Mouse (Mus musculus) left cerebral cortex, adult 18-20 months (tissue): ENCODE results near the gene Cep170. TPM values are rescaled to one million over a fixed set of nuclear protein-coding genes. Genes with fewer than 3 reads are reported as not detected.
"Not testable (repeated sequence)": the region's sequence is repeated elsewhere in the genome, so short reads cannot be mapped to it uniquely, and the experiment has no call there.

Source experiments
- DNase-seq, 2 experiments: peaks; one replicate each; pipeline ENCODE4 v3.0.0; 2021 to 2022; ENCODE audit warnings: low spot score in 2 of 2, mixed read lengths in 1 of 2
- long read RNA-seq, 2 experiments: library from polyadenylated mRNA; stranded (forward); transcript quantifications; one replicate each; pipeline ENCODE4 v2.0.0; 2021
- total RNA-seq, 2 experiments: library from RNA; stranded (reverse); gene quantifications; 2 replicates each; pipeline ENCODE4 v1.2.3; 2021

Cep170 gene
- total RNA-seq = 10 to 100 TPM; 95.2 to 95.5 TPM
- long read RNA-seq, experiment 1, partial matches to known transcripts = 7 of 12 reads
- long read RNA-seq, experiment 1, other reads (novel, unspliced or antisense) = 4 of 12 reads
- long read RNA-seq, experiment 2, partial matches to known transcripts = 0 of 3 reads
- long read RNA-seq, experiment 2, other reads (novel, unspliced or antisense) = 3 of 3 reads

GRCm38 (mm10) chr1:176814036-176814420 lies at the start of gene Cep170:
Gene Cep170, minus strand, starts transcription at chr1:176814067.
- DNase-seq = peak; percentile 96 to 98

DNA sequence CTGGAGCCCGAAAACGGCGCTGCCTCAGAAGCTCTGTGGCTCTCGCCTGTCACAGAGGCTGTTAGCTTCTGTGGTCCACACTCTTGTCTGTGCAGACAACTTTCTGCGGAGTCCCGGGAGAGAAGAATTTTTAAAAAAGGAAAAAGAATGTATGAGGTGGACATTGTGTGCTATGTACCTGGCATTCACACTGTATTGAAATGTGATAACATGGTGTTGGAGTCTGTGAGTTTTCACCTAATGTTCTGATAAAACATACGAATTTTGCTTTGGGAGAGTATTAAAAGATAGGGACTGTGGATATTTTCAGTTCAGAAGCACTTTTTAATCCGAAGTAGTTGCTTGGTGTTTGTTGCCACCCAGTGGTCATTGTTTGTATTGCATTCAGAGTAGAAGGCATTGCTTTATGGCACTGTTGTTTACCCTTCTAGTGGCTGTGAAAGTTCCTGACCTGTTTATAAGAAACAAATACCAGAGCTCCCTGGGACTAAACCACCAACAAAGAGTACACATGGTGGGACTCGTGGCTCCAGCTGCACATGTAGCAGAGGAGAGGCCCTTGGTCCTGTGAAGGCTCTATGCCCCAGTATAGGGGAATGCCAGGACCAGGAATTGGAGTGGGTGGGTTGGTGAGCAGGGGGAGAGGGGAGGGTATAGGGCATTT lies 48.2 kb upstream of the Cep170 start:
- peak; percentile 67 to 80 for DNase-seq

DNA sequence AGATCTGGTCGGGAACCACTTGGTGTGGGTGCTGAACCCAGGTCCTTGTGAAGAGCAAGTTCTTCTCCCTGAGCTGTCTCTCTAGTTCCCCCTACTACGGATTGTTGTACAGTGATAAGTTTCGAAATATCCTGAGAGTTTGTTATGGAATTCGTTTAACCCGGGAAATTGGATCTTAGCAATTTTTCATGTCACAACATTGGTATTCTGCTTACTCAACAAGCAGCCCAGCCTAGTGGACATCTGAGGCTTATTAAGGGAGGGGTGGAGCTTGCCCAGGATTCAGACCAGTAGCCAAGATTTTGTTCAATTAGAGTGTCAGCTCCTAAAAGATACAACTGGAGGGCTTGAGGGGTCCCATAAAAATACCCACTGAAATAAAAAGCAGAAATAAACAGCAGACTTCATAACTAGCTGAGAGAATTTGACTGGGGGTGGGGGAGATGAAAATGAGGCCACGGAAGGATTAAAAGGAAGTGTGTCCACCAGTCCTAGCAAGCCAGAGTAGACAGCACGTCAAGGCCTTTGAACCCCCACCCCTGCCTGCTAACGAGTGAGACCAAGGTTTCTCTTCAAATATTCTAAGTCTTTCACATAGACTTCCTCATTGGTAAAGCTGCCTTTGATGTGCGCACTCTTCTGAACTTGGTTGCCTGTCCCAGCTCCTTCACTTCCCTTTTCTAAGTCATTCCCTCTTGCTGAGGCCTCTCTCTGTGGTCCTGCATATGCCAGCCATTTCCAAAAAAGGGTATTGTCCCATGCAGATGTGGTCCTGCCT lies 39.1 kb upstream of the Cep170 start:
- DNase-seq = no peak

- peak; percentile 37 to 57 for DNase-seq
Observed at GRCm38 (mm10) chr1:176851401-176851800, 37.5 kb upstream of the Cep170 start.

DNA sequence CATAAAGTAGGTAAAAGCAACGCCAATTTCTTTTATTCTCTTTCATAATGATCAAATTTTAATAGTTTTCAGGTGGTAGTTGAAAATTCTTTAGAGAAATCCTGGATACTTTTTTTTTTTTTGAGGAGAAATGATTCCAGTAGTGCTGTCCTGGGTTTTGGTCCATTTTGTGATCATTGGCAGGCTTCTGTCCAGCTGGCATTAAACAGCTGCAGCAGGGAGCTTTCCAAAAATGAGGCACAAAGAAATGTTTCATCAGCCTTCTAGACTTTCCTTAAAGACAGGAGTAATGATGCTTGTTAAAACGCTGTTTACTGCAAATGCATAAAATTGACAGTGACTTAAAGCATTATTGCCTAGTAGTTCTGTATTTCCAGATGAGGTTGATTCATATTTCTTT lies 35.5 kb upstream of the Cep170 start:
- DNase-seq = no peak

- no peak for DNase-seq
Observed at GRCm38 (mm10) chr1:176848613-176849290, 34.9 kb upstream of the Cep170 start.

GRCm38 (mm10) chr1:176847118-176847859 lies 33.4 kb upstream of the Cep170 start:
- no peak for DNase-seq

- DNase-seq = peak; percentile 16 to 53
Observed at GRCm38 (mm10) chr1:176845082-176845977, 31.5 kb upstream of the Cep170 start.

DNA sequence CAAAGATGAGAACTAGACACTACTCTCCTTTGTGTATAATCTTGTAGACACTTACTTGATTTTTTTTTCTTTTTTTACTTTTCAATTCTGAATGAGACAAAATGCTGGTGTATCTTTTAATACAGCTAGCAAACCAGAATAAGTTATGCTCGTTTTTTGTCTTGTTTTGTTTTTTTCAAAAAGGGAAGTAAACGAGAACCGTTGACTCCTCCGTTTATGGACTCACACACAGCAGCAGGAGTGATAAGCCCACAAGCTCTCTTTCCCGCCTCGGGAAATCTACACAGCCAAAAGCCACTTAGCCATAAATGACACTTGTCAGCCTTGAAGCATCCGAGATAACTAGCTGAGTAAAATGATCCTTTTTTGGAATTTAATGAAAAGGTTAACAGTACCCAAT lies 22.7 kb upstream of the Cep170 start:
- DNase-seq = not testable (repeated sequence)

DNA sequence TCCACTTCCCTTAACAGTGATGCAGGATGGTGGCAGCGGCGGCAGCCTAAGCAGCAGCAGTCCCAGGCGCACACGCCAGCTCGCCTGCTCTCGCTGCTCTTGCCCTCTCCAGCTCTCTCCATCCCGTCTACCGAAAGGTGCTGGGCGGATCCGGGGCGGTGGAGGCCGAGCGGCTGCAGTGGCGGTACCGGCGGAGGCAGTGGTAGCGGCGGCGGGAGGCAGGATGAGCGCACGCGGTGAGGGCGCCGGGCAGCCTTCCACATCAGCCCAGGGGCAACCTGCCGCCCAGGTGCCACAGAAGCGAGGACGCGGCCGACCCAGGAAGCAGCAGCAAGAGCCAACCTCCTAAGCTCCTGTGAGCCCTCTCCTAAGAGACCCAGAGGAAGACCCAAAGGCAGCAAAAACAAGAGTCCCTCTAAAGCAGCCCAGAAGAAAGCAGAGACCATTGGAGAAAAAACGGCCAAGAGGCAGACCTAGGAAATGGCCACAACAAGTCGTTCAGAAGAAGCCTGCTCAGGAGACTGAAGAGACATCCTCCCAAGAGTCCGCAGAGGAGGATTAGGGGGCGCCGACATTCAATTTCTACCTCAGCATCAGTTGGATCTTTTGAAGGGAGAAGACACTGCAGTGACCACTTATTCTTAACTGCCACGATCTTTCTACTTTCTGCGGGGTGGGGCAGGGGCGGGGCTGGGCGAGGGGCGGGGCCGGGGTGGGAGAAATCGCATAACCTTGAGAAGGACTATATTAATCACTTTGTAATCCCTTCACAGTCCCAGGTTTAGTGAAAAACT lies 21.8 kb upstream of the Cep170 start:
- DNase-seq = no peak

- no peak for DNase-seq
Observed at GRCm38 (mm10) chr1:176834880-176835279, 21.0 kb upstream of the Cep170 start.

- no peak for DNase-seq
Observed at GRCm38 (mm10) chr1:176833948-176834347, 20.1 kb upstream of the Cep170 start.

DNA sequence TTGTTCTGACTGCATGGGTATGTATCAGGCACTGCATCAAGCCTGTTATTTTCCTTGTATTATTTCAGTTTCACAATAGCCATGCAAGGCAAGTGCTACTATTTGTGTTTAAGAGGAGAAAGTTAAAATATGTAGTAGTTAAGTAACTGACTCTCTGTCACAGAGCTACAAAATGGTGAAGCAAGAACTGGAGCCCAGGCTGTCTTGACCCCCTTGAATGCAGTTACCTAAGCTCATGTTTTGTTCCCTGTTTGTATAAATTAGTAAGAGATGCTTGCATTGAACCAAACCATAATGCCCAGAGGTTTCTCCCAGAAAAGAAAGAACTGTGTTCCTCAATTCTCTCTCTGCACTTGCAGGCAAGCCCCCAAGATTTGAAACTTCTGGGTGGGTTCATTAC lies 19.4 kb upstream of the Cep170 start:
- no peak for DNase-seq

- no peak for DNase-seq
Observed at GRCm38 (mm10) chr1:176832607-176833006, 18.7 kb upstream of the Cep170 start.

DNA sequence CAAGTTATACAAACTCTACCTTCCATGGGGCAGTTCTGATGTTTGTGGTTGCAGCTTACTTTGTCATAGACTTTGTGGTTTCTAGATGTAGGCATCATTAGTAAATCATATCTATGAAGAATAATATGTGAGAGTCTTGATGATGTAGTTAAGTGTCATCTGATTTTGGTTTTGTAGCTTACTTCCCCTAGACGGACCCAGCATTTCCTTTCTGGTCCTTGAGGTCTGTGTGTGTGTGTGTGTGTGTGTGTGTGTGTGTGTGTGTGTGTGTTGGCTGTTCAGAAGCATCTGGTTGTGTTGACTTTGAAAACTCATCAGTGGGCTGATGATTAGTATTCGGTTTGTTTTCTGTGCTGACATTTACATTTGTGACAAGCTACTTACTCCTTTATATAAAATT lies 18.2 kb upstream of the Cep170 start:
- no peak for DNase-seq

DNA sequence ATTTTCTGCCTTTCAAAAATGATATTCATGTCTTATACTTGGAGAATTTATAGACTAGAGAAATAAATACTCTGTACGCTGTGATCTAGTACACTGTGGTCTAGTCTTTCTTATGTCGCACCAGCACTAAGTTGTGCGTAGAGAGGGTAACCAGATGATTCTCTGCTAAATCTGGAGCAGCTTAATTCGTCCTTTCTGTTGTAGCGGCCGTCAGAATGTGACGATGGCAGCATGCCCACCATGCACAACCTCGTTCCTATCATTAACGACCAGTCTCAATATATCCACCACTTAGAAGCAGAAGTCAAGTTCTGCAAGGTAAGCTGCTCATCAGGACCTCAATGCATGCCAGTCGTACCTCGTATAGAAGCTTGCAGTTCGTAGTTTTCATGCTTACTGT lies 14.8 kb upstream of the Cep170 start:
- no peak for DNase-seq

DNA sequence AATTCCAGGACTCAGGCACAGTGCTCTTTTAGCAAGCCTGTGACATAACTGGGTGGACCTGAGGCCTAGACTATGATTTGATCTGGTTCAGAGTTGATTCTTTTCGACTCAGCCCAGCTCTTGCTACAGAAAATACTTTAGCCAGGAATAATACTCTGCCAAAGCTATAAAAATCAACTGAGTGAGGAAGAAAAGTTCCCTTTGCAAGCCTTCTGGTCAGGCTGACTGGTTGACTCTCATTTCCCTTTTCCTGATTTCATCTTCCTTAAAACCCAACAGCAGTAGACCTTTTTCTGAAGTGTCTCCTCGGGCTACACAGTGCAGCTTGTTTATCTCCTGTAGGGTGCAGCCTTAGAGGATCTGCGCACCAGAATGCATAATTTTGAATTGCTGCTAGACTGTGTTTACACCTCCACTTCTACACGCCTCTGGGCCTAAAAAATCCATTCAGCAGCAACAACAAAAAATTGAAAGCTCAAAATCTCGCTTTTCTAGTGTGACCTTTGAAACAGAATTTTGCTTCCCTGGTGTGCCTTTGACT lies 14.1 kb upstream of the Cep170 start:
- DNase-seq = no peak

DNA sequence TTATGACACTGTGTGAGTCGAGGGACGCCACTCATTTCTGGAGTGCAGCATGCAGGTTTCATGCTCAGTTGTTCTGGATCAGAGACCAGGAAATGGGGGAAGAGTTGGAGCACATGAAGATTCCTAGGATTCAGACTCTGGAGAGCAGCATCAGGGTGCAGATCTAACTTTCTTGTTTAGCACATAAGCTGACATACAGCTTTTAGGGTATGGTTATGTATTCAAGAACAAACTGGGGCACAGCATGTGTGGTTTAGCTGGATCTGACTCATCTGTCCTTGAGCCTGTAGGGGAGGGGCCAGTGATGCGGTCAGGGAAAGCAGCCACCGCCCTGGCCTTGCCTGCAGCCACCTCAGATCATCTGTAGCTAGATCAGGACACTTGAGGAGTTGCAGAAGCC lies 13.5 kb upstream of the Cep170 start:
- DNase-seq = no peak

DNA sequence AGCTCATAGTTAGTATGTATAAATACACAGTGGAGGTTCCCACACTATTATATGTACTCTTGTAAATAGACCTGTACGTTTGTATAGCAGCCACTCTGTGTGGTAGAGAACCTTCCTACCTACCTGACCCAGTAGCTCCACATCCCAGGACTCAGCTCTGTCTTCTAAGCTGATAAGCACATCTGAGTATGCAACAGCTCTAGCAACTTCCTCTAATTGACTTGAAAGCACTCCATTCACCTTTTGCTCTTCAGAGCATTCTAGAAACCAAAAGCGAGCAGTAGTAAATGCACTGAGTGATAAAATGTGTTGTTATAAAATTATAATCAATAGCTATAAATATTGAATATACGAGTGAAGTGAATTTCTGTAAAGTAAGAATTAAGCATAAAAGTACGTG lies 13.1 kb upstream of the Cep170 start:
- DNase-seq = no peak
